Mouse (Mus musculus) heart, embryonic 14.5 days (tissue): Measurements from ENCODE around the gene Slit1. TPM values are rescaled to one million over a fixed set of nuclear protein-coding genes. Genes with fewer than 3 reads are reported as not detected.

ENCODE experiments used
- ATAC-seq: fragments of 200-750 bp; cut with Nextera tagmentation; 2 replicates; pipeline ENCODE4 v1.8.0; 2017; ENCODE audit warnings: low read depth, moderate TSS enrichment; ENCODE audit not compliant: insufficient number of reproducible peaks, insufficient read depth, low FRiP score
- H3K27ac ChIP-seq, 2 experiments: fragments of 200-500 bp in 1 of 2; fragments of 300-500 bp in 1 of 2; sonication (generic) in 1 of 2; replicated peaks in 1 of 2; 2 replicates each; pipeline ENCODE4 v1.5.1; 2012 to 2014; ENCODE audit warnings: low read depth in 2 of 2, low read length in 2 of 2, control low read depth in 1 of 2, mild to moderate bottlenecking in 1 of 2, mixed read lengths in 1 of 2; ENCODE audit not compliant: control insufficient read depth in 1 of 2, insufficient read depth in 1 of 2
- H3K27me3 ChIP-seq: fragments of 300-500 bp; sonication (generic); 2 replicates; pipeline ENCODE4 v1.6.1; 2014; ENCODE audit warnings: mild to moderate bottlenecking, low read length, control low read depth; ENCODE audit not compliant: control insufficient read depth, insufficient read depth
- H3K36me3 ChIP-seq: fragments of 300-500 bp; sonication (generic); 2 replicates; pipeline ENCODE4 v1.6.1; 2014; ENCODE audit warnings: mild to moderate bottlenecking, control low read depth, low read length, mixed read lengths; ENCODE audit not compliant: control insufficient read depth, insufficient read depth
- H3K4me1 ChIP-seq, 2 experiments: fragments of 200-500 bp in 1 of 2; fragments of 300-500 bp in 1 of 2; sonication (generic) in 1 of 2; 2 replicates each; pipeline ENCODE4 v1.6.1; 2012 to 2014; ENCODE audit warnings: low read length in 2 of 2, control low read depth in 1 of 2, mixed read lengths in 1 of 2; ENCODE audit not compliant: control insufficient read depth in 2 of 2, insufficient read depth in 2 of 2
- H3K4me2 ChIP-seq: fragments of 300-500 bp; sonication (generic); 2 replicates; pipeline ENCODE4 v1.6.1; 2014; ENCODE audit warnings: mild to moderate bottlenecking, low read length
- H3K4me3 ChIP-seq, 2 experiments: fragments of 200-500 bp in 1 of 2; fragments of 300-500 bp in 1 of 2; sonication (generic) in 1 of 2; 2 replicates each; pipeline ENCODE4 v1.5.1; 2012 to 2014; ENCODE audit warnings: low read length in 2 of 2, mild to moderate bottlenecking in 2 of 2, control low read depth in 1 of 2, low read depth in 1 of 2, moderate library complexity in 1 of 2; ENCODE audit not compliant: control insufficient read depth in 1 of 2, insufficient read depth in 1 of 2
- H3K9ac ChIP-seq: fragments of 300-500 bp; sonication (generic); 2 replicates; pipeline ENCODE4 v1.6.1; 2014; ENCODE audit warnings: mild to moderate bottlenecking, low read length
- H3K9me3 ChIP-seq: fragments of 300-500 bp; sonication (generic); 2 replicates; pipeline ENCODE4 v1.6.1; 2016; ENCODE audit warnings: low read length, control low read depth; ENCODE audit not compliant: control insufficient read depth
- WGBS: fragments of 180-500 bp; shearing (Covaris S2); extraction: QIAGEN DNeasy Blood & Tissue Kit; methylation state at CpG from one replicate; pipeline ENCODE4 v1.1.7; 2014; 5-methylcytosine and 5-hydroxymethylcytosine counted together
- polyA plus RNA-seq: library from polyadenylated mRNA; unstranded; fragments of >200 nt; fragmentation: Nextera tagmentation; extraction: Ambion mirVana; gene quantifications from 2 replicates; pipeline ENCODE4 v1.2.1, GENCODE M21; 2014

The Slit1 gene
- polyA plus RNA-seq, 1 experiment from 2014 or later: not detected

- 82% methylated on average over 20 of the region's 20 CpGs for WGBS
- no peak overlapping the region for H3K27ac ChIP-seq
- H3K4me2 ChIP-seq: no peak overlapping the region
- H3K4me1 ChIP-seq: peaks cover 5 to 8% of the 10 kb centered on the region in 2 experiments; a peak in 2 of 4 replicates
- H3K9me3 ChIP-seq: no peaks in the 10 kb centered on the region
- H3K4me3 ChIP-seq: no peak overlapping the region
- no peaks in the 10 kb centered on the region for H3K27me3 ChIP-seq
- H3K36me3 ChIP-seq: peaks cover 42% of the 10 kb centered on the region
- H3K9ac ChIP-seq: no peak overlapping the region
- ATAC-seq: no peak
Observed at GRCm38 (mm10) chr19:41587431-41588222, 155.8 kb downstream of the Slit1 start.

GRCm38 (mm10) chr19:41586752-41587151 lies 156.7 kb downstream of the Slit1 start:
- Histone ChIP-seq H3K4me3 (no peak overlapping the region), H3K27me3 (no peaks in the 10 kb centered on the region), H3K9me3 (no peaks in the 10 kb centered on the region), H3K4me2 (no peak overlapping the region), H3K36me3 (peaks cover 51% of the 10 kb centered on the region), H3K4me1 (0 out of 4 replicates have a peak, but pooled peaks cover 0 to 4% of the 10 kb centered on the region in 2 experiments), H3K9ac (no peak overlapping the region), H3K27ac (no peak overlapping the region)
- 93% methylated on average over 10 of the region's 10 CpGs for WGBS
- no peak for ATAC-seq

- peaks cover 53% of the 10 kb centered on the region for H3K36me3 ChIP-seq
- ATAC-seq: no peak
- no peaks in the 10 kb centered on the region for H3K9me3 ChIP-seq
- H3K27ac ChIP-seq: no peak overlapping the region
- no peak overlapping the region for H3K4me2 ChIP-seq
- no peak overlapping the region for H3K9ac ChIP-seq
- H3K4me3 ChIP-seq: no peak overlapping the region
- WGBS: 98% methylated on average over 5 of the region's 5 CpGs
- H3K4me1 ChIP-seq: no peaks in the 10 kb centered on the region
- H3K27me3 ChIP-seq: no peaks in the 10 kb centered on the region
Observed at GRCm38 (mm10) chr19:41582918-41583514, 160.4 kb downstream of the Slit1 start.

- Histone ChIP-seq H3K9me3 (no peaks in the 10 kb centered on the region), H3K9ac (no peak within 1 kb of the TSS), H3K27ac (no peak within 1 kb of the TSS), H3K4me2 (no peak within 1 kb of the TSS), H3K4me3 (no peak within 1 kb of the TSS), H3K27me3 (no peaks in the 10 kb centered on the region), H3K36me3 (peaks cover 53% of the 10 kb centered on the region), H3K4me1 (no peaks in the 10 kb centered on the region)
- ATAC-seq: no peak
- WGBS: 94% methylated on average over 23 of the region's 23 CpGs
Observed at GRCm38 (mm10) chr19:41581706-41582420, 161.6 kb downstream of the Slit1 start, which contains the start of gene Gm340. TSS of gene Gm340 (plus strand) at chr19:41582370.

- no peaks in the 10 kb centered on the region for H3K9me3 ChIP-seq
- no peak overlapping the region for H3K4me2 ChIP-seq
- peaks cover 29% of the 10 kb centered on the region for H3K36me3 ChIP-seq
- H3K27me3 ChIP-seq: no peaks in the 10 kb centered on the region
- no peak overlapping the region for H3K4me3 ChIP-seq
- WGBS: 86% methylated on average over 4 of the region's 4 CpGs
- ATAC-seq: no peak
- H3K4me1 ChIP-seq: no peaks in the 10 kb centered on the region
- H3K9ac ChIP-seq: no peak overlapping the region
- H3K27ac ChIP-seq: no peak overlapping the region
Observed at GRCm38 (mm10) chr19:41579311-41579920, 164.0 kb downstream of the Slit1 start.

GRCm38 (mm10) chr19:41577576-41577975 lies 165.9 kb downstream of the Slit1 start:
- no peak overlapping the region for H3K27ac ChIP-seq
- H3K9ac ChIP-seq: no peak overlapping the region
- H3K27me3 ChIP-seq: no peaks in the 10 kb centered on the region
- H3K4me1 ChIP-seq: no peaks in the 10 kb centered on the region
- no peak overlapping the region for H3K4me2 ChIP-seq
- peaks cover 11% of the 10 kb centered on the region for H3K36me3 ChIP-seq
- H3K4me3 ChIP-seq: no peak overlapping the region
- no peaks in the 10 kb centered on the region for H3K9me3 ChIP-seq
- ATAC-seq: no peak

GRCm38 (mm10) chr19:41573700-41574099 lies 169.8 kb downstream of the Slit1 start:
- WGBS: 94% methylated on average over 2 of the region's 2 CpGs
- Histone ChIP-seq H3K9me3 (no peaks in the 10 kb centered on the region), H3K27ac (no peak overlapping the region), H3K36me3 (no peaks in the 10 kb centered on the region), H3K27me3 (no peaks in the 10 kb centered on the region), H3K9ac (no peak overlapping the region), H3K4me2 (no peak overlapping the region), H3K4me3 (no peak overlapping the region), H3K4me1 (no peaks in the 10 kb centered on the region)
- ATAC-seq: no peak
